ENCODE assay signal across 30 mouse cellular contexts in the genomic region with DNA sequence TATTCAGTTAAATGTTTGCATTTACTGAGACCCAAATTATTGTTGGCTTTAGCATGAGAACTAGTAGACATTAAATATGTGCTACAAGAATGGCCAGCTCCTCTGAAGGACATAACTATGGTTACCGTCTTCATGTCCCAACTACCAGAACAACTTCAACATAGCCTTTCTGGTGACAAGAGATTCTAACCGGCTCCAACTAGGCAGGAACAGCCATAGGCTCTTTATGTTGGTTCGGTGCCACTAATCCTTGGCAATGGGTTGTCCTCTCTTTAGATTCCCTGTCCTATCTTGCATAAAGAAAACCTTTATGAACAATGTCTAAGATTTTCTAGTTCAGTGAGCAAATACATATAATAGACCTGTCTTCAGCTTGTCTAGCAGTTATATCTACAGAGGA.
"Had no signal": no experiment of that assay in that cellular context is flagged by ENCODE, and none has a peak within 500 bp of the region (broad histone marks: within the 10 kb centered on the region; RNA-seq: fewer than 3 reads in every experiment).

No protein-coding gene starts in this region.

- H3K4me3 ChIP-seq: limb, embryonic 10.5 days; limb, embryonic 12.5 days; limb, embryonic 13.5 days; limb, embryonic 15.5 days; liver, embryonic 12.5 days; liver, embryonic 13.5 days; liver, embryonic 15.5 days; lung, embryonic 15.5 days; megakaryocyte, embryonic 14.5 days; midbrain, embryonic 10.5 days; midbrain, embryonic 12.5 days; midbrain, embryonic 13.5 days; midbrain, embryonic 15.5 days; myocyte had no signal

- H3K9ac ChIP-seq: limb, embryonic 12.5 days; limb, embryonic 13.5 days; limb, embryonic 15.5 days; liver, embryonic 12.5 days; liver, embryonic 13.5 days; liver, embryonic 14.5 days; liver, embryonic 15.5 days; liver, postnatal 0 days; lung, embryonic 14.5 days; lung, embryonic 15.5 days; midbrain, embryonic 12.5 days; midbrain, embryonic 13.5 days; midbrain, embryonic 15.5 days had no signal

- DNase-seq: left cerebral cortex, postnatal 4 days; liver; liver, embryonic 13.5 days; liver, postnatal 0 days; lung, adult 18-20 months; lung, adult 2 months; lung, embryonic 14.5 days; lung, postnatal 10 days; lung, postnatal 14 days; lung, postnatal 36 days; lung, postnatal 4 days; midbrain, embryonic 14.5 days had no signal

- H3K4me2 ChIP-seq: limb, embryonic 12.5 days; limb, embryonic 13.5 days; limb, embryonic 15.5 days; liver, embryonic 11.5 days; liver, embryonic 12.5 days; liver, embryonic 13.5 days; liver, embryonic 15.5 days; lung, embryonic 14.5 days; lung, embryonic 15.5 days; midbrain, embryonic 12.5 days; midbrain, embryonic 13.5 days; midbrain, embryonic 15.5 days had no signal

- H3K4me1 ChIP-seq: limb, embryonic 10.5 days; limb, embryonic 15.5 days; liver, embryonic 12.5 days; liver, embryonic 13.5 days; liver, embryonic 15.5 days; lung, embryonic 15.5 days; midbrain, embryonic 10.5 days; midbrain, embryonic 12.5 days; midbrain, embryonic 13.5 days; midbrain, embryonic 15.5 days had no signal

- H3K27me3 ChIP-seq: limb, embryonic 12.5 days; limb, embryonic 13.5 days; limb, embryonic 15.5 days; liver, embryonic 12.5 days; liver, embryonic 13.5 days; liver, embryonic 15.5 days; lung, embryonic 15.5 days; megakaryocyte, embryonic 14.5 days; midbrain, embryonic 12.5 days; midbrain, embryonic 13.5 days; midbrain, embryonic 15.5 days had no signal

- H3K27ac ChIP-seq: limb, embryonic 10.5 days; limb, embryonic 12.5 days; limb, embryonic 13.5 days; limb, embryonic 15.5 days; liver, embryonic 12.5 days; liver, embryonic 13.5 days; liver, embryonic 14.5 days; liver, embryonic 15.5 days; lung, embryonic 15.5 days; macrophage; midbrain, embryonic 10.5 days; midbrain, embryonic 12.5 days; midbrain, embryonic 13.5 days; midbrain, embryonic 15.5 days had no signal

- H3K36me3 ChIP-seq: limb, embryonic 10.5 days; limb, embryonic 12.5 days; limb, embryonic 15.5 days; liver, embryonic 12.5 days; liver, embryonic 13.5 days; liver, embryonic 15.5 days; lung, embryonic 15.5 days; midbrain, embryonic 10.5 days; midbrain, embryonic 12.5 days; midbrain, embryonic 13.5 days; midbrain, embryonic 15.5 days had no signal

- ATAC-seq: liver, embryonic 12.5 days; liver, postnatal 0 days; lung, postnatal 0 days; midbrain, embryonic 13.5 days; midbrain, embryonic 15.5 days; midbrain, embryonic 16.5 days had no signal

- H3K9me3 ChIP-seq: limb, embryonic 10.5 days; limb, embryonic 12.5 days; limb, embryonic 13.5 days; limb, embryonic 15.5 days; liver, embryonic 12.5 days; liver, embryonic 13.5 days; liver, embryonic 15.5 days; lung, embryonic 15.5 days; megakaryocyte, embryonic 14.5 days; midbrain, embryonic 10.5 days; midbrain, embryonic 12.5 days; midbrain, embryonic 13.5 days; midbrain, embryonic 15.5 days had no signal
